In the genomic region with DNA sequence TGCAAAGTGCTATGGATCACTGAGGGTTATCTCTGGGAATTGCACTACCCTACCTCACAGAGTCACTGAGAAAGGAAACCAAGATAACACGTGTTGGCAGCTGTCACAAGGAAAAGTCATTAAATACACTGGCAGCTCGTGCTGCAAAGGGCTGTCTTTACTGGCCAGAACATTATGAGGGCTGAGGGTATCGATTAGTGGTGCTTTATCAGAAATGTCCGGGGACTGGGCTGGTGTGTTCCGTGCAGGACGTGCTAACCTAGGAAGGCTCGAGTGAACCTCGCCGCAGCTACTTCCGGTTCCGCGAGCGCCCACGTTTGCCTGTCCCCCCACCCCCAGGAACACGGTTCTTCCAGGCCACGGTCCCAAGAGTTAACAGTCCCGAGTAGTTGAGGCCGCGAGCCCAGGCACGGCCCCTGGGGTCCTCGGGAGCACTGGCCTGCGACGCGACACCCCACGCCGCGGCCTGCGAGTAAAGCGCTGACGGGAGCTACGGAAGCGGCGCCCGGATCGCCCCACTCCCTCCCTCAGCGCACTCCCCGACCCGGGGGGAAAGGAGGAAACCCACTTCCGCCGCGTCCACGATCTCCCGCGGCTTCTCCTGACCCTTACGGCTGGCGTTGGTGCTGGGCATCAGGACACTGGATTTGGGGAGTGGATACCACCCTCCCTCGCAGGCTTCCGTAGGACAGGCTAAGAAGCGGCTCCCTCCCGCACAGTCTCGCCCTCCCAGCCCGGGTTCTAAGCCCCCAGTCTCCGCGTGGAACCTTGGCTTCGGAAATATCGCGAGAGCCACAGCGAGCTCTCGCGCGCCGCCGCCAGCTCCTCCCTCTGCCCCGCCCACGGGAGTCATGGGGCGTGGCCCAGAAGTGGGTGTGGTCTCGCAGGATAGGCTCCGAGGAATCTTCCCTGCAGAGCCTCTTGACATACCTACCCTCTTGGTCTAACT, we compare ENCODE assay signal across 8 mouse cellular contexts. TPM values are rescaled to one million over a fixed set of nuclear protein-coding genes. Genes with fewer than 3 reads are reported as not detected.
A peak's percentile ranks its signal among the peaks of the same experiment; 100 is the strongest.
DNase-seq lines count a peak whose midpoint lies in the region; ATAC-seq and TF ChIP-seq lines count a peak whose summit lies in the region.

A gene (minus strand): TSS at position 785 of the 949 bp plus-strand sequence.

- peak; percentile 89 for DNase-seq in G1E (ENCODE audit: low spot score)
- DNase-seq in cerebellum, adult 18-20 months, result peak; percentile 89 to 94
- DNase-seq in forebrain, postnatal 0 days, result peak; percentile 95
- peak; percentile 97 for DNase-seq in heart, postnatal 4 days
- DNase-seq in layer of hippocampus, adult 8-10 months (ENCODE audit: low spot score in 2 of 2), result peak; percentile 82 to 90
- DNase-seq in ovary, adult 18-20 months (ENCODE audit: low spot score), result peak; percentile 82
- DNase-seq in thymus, postnatal 0 days (ENCODE audit: low spot score), result peak; percentile 96

- peak within 1 kb of the TSS; percentile 74 for H3K4me2 ChIP-seq in forebrain, postnatal 0 days (ENCODE audit: low read depth)
- peak within 1 kb of the TSS; percentile 63 for H3K4me2 ChIP-seq in lung, embryonic 15.5 days

- peaks cover 29% of the 10 kb centered on the region for H3K36me3 ChIP-seq in G1E (replicated peaks)
- H3K36me3 ChIP-seq in forebrain, postnatal 0 days (ENCODE audit: insufficient read depth), result no peaks in the 10 kb centered on the region; the same call in 1 of the 2 replicates
- H3K36me3 ChIP-seq in lung, embryonic 15.5 days, result peaks cover 19% of the 10 kb centered on the region

- H3K4me1 ChIP-seq in G1E (ENCODE audit: insufficient read depth, low read depth, low read length), result peaks cover 34% of the 10 kb centered on the region
- H3K4me1 ChIP-seq in forebrain, postnatal 0 days (ENCODE audit: insufficient read depth), result 0 out of 2 replicates have a peak, but pooled peaks cover 3% of the 10 kb centered on the region
- no peaks in the 10 kb centered on the region for H3K4me1 ChIP-seq in lung, embryonic 15.5 days

- WGBS in forebrain, postnatal 0 days, result 2% methylated on average over 67 of the region's 68 CpGs
- under 1% methylated on average over 66 of the region's 68 CpGs for WGBS in lung, embryonic 15.5 days

- peaks cover 11% of the 10 kb centered on the region for H3K27me3 ChIP-seq in G1E (ENCODE audit: insufficient read depth, low read length)
- H3K27me3 ChIP-seq in forebrain, postnatal 0 days (ENCODE audit: insufficient read depth, low read length), result no peaks in the 10 kb centered on the region
- no peaks in the 10 kb centered on the region for H3K27me3 ChIP-seq in lung, embryonic 15.5 days

- no peak for TF ChIP-seq CTCF in G1E (IDR thresholded peaks at IDR 0.05; ENCODE audit: low read depth, low read length)
- TF ChIP-seq CTCF in forebrain, postnatal 0 days (IDR thresholded peaks at IDR 0.05; ENCODE audit: low read depth), result no peak

- peak within 1 kb of the TSS; percentile 81 for H3K4me3 ChIP-seq in G1E (ENCODE audit: low read depth, low read length)
- H3K4me3 ChIP-seq in forebrain, postnatal 0 days (ENCODE audit: low read depth, low read length), result peak within 1 kb of the TSS; percentile 90
- H3K4me3 ChIP-seq in lung, embryonic 15.5 days, result peak within 1 kb of the TSS; percentile 95

- ATAC-seq in G1E (ENCODE audit: extremely low read depth, insufficient number of reproducible peaks, low FRiP score, poor library complexity, severe bottlenecking), result peak; percentile 81
- ATAC-seq in forebrain, postnatal 0 days, result peak; percentile 96
- peak; percentile 95 for ATAC-seq in lung, embryonic 15.5 days (ENCODE audit: borderline replicate concordance, extremely low read depth, low FRiP score, low TSS enrichment)

- H3K9ac ChIP-seq in forebrain, postnatal 0 days, result peak within 1 kb of the TSS; percentile 98
- peak within 1 kb of the TSS; percentile 98 for H3K9ac ChIP-seq in lung, embryonic 15.5 days

- no peaks in the 10 kb centered on the region for H3K9me3 ChIP-seq in G1E (replicated peaks)
- H3K9me3 ChIP-seq in forebrain, postnatal 0 days (ENCODE audit: low read length), result no peaks in the 10 kb centered on the region
- H3K9me3 ChIP-seq in lung, embryonic 15.5 days, result no peaks in the 10 kb centered on the region

- H3K27ac ChIP-seq in forebrain, postnatal 0 days (ENCODE audit: low read depth, low read length), result peak within 1 kb of the TSS; percentile 92
- peak within 1 kb of the TSS; percentile 94 for H3K27ac ChIP-seq in lung, embryonic 15.5 days

RNA-seq across cellular contexts. Expression of the gene that starts here (rescaled TPM):
- 435 and 457 TPM in 2 replicates for total RNA-seq in G1E (2014; fragmentation: Nextera tagmentation)
- total RNA-seq in G1E (2017), result 241 and 272 TPM in 2 replicates
- 180 and 209 TPM in 2 replicates for polyA plus RNA-seq in G1E (2012)
- total RNA-seq in forebrain, postnatal 0 days (2014; rRNA removed), result 90.4 and 101 TPM in 2 replicates
- 128 and 130 TPM in 2 replicates for polyA plus RNA-seq in forebrain, postnatal 0 days (2015; fragmentation: Nextera tagmentation; extraction: Ambion mirVana)
- 10 to 100 TPM; 56.5 to 57.8 TPM for total RNA-seq in heart, postnatal 4 days (2021)
- 10 to 100 TPM; 67.1 to 69.8 (median 68.3) TPM for total RNA-seq in layer of hippocampus, adult 8-10 months (2022)
- 178 and 179 TPM in 2 replicates for polyA plus RNA-seq in lung, embryonic 15.5 days (2015; fragmentation: Nextera tagmentation; extraction: Ambion mirVana)
- polyA plus RNA-seq in thymus, postnatal 0 days (2015; fragmentation: Nextera tagmentation; extraction: Ambion mirVana), result 220 and 243 TPM in 2 replicates

Comparison
In these comparisons a context has a peak if more than half of its experiments do, and no peak if none do; other contexts are left out.
1. Peak in every context shown above with its lines: DNase-seq, ATAC-seq, H3K4me3 ChIP-seq and H3K27ac ChIP-seq.